Mouse (Mus musculus) stomach, postnatal 0 days (tissue): Measurements from ENCODE around the gene Spic. TPM values are rescaled to one million over a fixed set of nuclear protein-coding genes. Genes with fewer than 3 reads are reported as not detected.

Source experiments
- ATAC-seq: fragments of 200-750 bp; cut with Nextera tagmentation; 2 replicates; pipeline ENCODE4 v1.8.0; 2017; ENCODE audit not compliant: low FRiP score, low TSS enrichment
- DNase-seq: peaks from one replicate; pipeline ENCODE4 v3.0.0-alpha.2; 2016; ENCODE audit warnings: low spot score
- H3K27ac ChIP-seq: fragments of 300-500 bp; sonication (generic); replicated peaks from 2 replicates; pipeline ENCODE4 v1.5.1; 2014; ENCODE audit warnings: mild to moderate bottlenecking, control low read depth
- H3K27me3 ChIP-seq: fragments of 300-500 bp; sonication (generic); 2 replicates; pipeline ENCODE4 v1.6.1; 2014; ENCODE audit warnings: low read length; ENCODE audit not compliant: control insufficient read depth, insufficient read depth
- H3K36me3 ChIP-seq: fragments of 300-500 bp; sonication (generic); 2 replicates; pipeline ENCODE4 v1.6.1; 2014; ENCODE audit warnings: low read length, mixed read lengths; ENCODE audit not compliant: control insufficient read depth, insufficient read depth
- H3K4me1 ChIP-seq: fragments of 300-500 bp; sonication (generic); replicated peaks from 2 replicates; pipeline ENCODE4 v1.6.1; 2014; ENCODE audit warnings: antibody characterized with exemption; ENCODE audit not compliant: control insufficient read depth, insufficient read depth
- H3K4me2 ChIP-seq: fragments of 300-500 bp; sonication (generic); replicated peaks from 2 replicates; pipeline ENCODE4 v1.6.1; 2014; ENCODE audit warnings: low read depth, mild to moderate bottlenecking, control low read depth, moderate library complexity
- H3K4me3 ChIP-seq: fragments of 300-500 bp; sonication (generic); 2 replicates; pipeline ENCODE4 v1.5.1; 2014; ENCODE audit warnings: low read depth, low read length, control low read depth
- H3K9ac ChIP-seq: fragments of 300-500 bp; sonication (generic); 2 replicates; pipeline ENCODE4 v1.6.1; 2014; ENCODE audit warnings: mild to moderate bottlenecking, low read length, control low read depth, mixed read lengths
- H3K9me3 ChIP-seq: fragments of 300-500 bp; sonication (generic); 2 replicates; pipeline ENCODE4 v1.6.1; 2016; ENCODE audit warnings: low read length; ENCODE audit not compliant: control insufficient read depth
- CTCF ChIP-seq: IDR thresholded peaks from 2 replicates; pipeline ENCODE4 v1.5.1; 2016; ENCODE audit warnings: antibody characterized with exemption, low read depth, mild to moderate bottlenecking, moderate library complexity
- EP300 ChIP-seq: optimal IDR thresholded peaks from 2 replicates; pipeline ENCODE3; 2016; ENCODE audit warnings: antibody characterized with exemption
- WGBS: fragments of 180-500 bp; shearing (Covaris S2); extraction: QIAGEN DNeasy Blood & Tissue Kit; methylation state at CpG from one replicate; pipeline ENCODE4 v1.1.7; 2014; 5-methylcytosine and 5-hydroxymethylcytosine counted together
- polyA plus RNA-seq: library from polyadenylated mRNA; unstranded; fragments of >200 nt; fragmentation: Nextera tagmentation; extraction: Ambion mirVana; gene quantifications from 2 replicates; pipeline ENCODE4 v1.2.1, GENCODE M21; 2015

The Spic gene
- polyA plus RNA-seq, 1 experiment from 2014 or later = 0.62 TPM

- no peaks in the 10 kb centered on the region for H3K36me3 ChIP-seq
- no peaks in the 10 kb centered on the region for H3K27me3 ChIP-seq
- H3K4me1 ChIP-seq = no peaks in the 10 kb centered on the region
- H3K9me3 ChIP-seq = no peaks in the 10 kb centered on the region
- DNase-seq (peak; percentile 39), ATAC-seq (no peak)
- WGBS = 45% methylated on average over 2 of the region's 2 CpGs
- no peak overlapping the region for H3K9ac ChIP-seq
- no peak overlapping the region for H3K4me3 ChIP-seq
- no peak overlapping the region for H3K27ac ChIP-seq
- H3K4me2 ChIP-seq = no peak overlapping the region
- no peak for TF ChIP-seq EP300
- peak; percentile 76 for TF ChIP-seq CTCF
Observed at GRCm38 (mm10) chr10:88725343-88725742, 40.5 kb upstream of the Spic start.

DNA sequence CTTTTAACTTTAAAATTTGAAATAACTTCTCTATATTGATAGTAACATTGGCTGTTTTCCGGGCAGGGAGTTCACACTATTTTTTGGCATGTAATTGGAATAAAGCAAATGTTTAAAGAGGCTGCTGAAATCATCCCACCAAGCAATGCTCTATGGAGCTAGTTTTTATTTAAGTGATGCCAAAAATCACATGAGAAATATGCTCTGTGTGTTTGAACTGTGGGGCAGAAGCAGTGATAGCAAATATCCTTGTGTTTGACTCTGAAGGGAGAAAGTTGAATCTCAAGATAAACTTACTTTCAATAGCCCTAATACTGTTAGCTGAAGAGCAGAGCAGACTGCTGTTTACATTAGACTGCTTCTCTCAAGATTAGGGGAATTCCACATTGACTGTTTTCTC lies 34.8 kb upstream of the Spic start:
- no peak overlapping the region for H3K4me3 ChIP-seq
- no peak overlapping the region for H3K9ac ChIP-seq
- no peaks in the 10 kb centered on the region for H3K4me1 ChIP-seq
- no peak for TF ChIP-seq CTCF
- no peak for TF ChIP-seq EP300
- H3K27ac ChIP-seq = no peak overlapping the region
- no peaks in the 10 kb centered on the region for H3K27me3 ChIP-seq
- ATAC-seq (no peak), DNase-seq (no peak)
- H3K9me3 ChIP-seq = no peaks in the 10 kb centered on the region
- 23% methylated on average over 1 of the region's 1 CpGs for WGBS
- H3K36me3 ChIP-seq = no peaks in the 10 kb centered on the region
- no peak overlapping the region for H3K4me2 ChIP-seq

GRCm38 (mm10) chr10:88717756-88718025 lies 32.9 kb upstream of the Spic start:
- TF ChIP-seq CTCF (no peak), EP300 (no peak)
- Histone ChIP-seq H3K4me3 (no peak overlapping the region), H3K4me2 (no peak overlapping the region), H3K9me3 (no peaks in the 10 kb centered on the region), H3K4me1 (no peaks in the 10 kb centered on the region), H3K36me3 (no peaks in the 10 kb centered on the region), H3K27me3 (no peaks in the 10 kb centered on the region), H3K27ac (no peak overlapping the region), H3K9ac (no peak overlapping the region)
- no peak for ATAC-seq
- WGBS = 47% methylated on average over 2 of the region's 2 CpGs
- DNase-seq = no peak

- Histone ChIP-seq H3K27me3 (no peaks in the 10 kb centered on the region), H3K9me3 (no peaks in the 10 kb centered on the region), H3K27ac (no peak overlapping the region), H3K4me3 (no peak overlapping the region), H3K36me3 (no peaks in the 10 kb centered on the region), H3K9ac (no peak overlapping the region), H3K4me2 (no peak overlapping the region), H3K4me1 (no peaks in the 10 kb centered on the region)
- TF ChIP-seq CTCF = no peak
- no peak for TF ChIP-seq EP300
- peak; percentile 76 for ATAC-seq
- WGBS = 47% methylated on average over 13 of the region's 13 CpGs
- DNase-seq = peak; percentile 61
Observed at GRCm38 (mm10) chr10:88716986-88717755, 32.4 kb upstream of the Spic start.

DNA sequence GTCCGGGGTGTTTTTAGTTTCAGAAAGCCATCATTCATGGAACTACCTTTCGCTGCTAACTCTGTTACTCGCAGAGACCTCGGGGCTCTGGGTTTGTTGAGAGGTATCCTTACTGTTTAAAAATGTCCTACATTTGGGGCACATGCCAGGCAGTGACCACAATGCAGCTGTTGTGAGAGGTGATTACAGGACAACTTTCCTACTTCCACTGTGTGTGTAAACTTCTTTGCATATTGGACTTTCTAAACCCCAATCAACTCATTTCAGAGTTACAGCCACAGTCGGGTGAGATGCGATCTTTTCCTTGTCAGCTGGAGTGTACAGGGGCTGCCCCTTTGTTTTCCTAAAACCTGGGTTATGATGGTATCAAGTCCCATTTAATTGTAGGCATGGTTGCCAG lies 30.8 kb upstream of the Spic start:
- H3K9me3 ChIP-seq = no peaks in the 10 kb centered on the region
- H3K27me3 ChIP-seq = no peaks in the 10 kb centered on the region
- no peaks in the 10 kb centered on the region for H3K36me3 ChIP-seq
- TF ChIP-seq EP300 = no peak
- no peak for TF ChIP-seq CTCF
- H3K27ac ChIP-seq = no peak overlapping the region
- no peak overlapping the region for H3K4me3 ChIP-seq
- no peak overlapping the region for H3K4me2 ChIP-seq
- H3K9ac ChIP-seq = no peak overlapping the region
- WGBS = 83% methylated on average over 6 of the region's 6 CpGs
- H3K4me1 ChIP-seq = no peaks in the 10 kb centered on the region
- DNase-seq (no peak), ATAC-seq (no peak)

DNA sequence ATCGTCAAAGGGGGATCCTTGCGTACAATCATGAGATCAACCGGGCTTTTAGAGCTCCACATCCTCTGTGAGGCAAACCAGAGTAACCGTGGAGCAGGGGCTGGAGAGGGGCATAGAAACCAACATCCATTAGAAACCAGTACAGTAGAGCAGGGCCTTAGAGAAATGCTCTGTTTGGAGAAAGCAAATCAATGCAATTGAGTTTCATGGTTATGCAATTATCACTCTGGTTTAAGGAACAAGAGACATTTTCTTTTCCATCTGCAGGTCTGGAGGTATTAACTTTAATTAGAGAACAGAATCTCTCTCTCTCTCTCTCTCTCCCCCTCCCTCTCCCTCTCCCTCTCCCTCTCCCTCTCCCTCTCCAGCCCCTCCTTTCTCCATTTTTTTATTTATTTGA lies 29.9 kb upstream of the Spic start:
- no peaks in the 10 kb centered on the region for H3K4me1 ChIP-seq
- H3K36me3 ChIP-seq = no peaks in the 10 kb centered on the region
- 82% methylated on average over 4 of the region's 4 CpGs for WGBS
- no peak overlapping the region for H3K4me2 ChIP-seq
- ATAC-seq (no peak), DNase-seq (no peak)
- no peaks in the 10 kb centered on the region for H3K27me3 ChIP-seq
- no peaks in the 10 kb centered on the region for H3K9me3 ChIP-seq
- no peak overlapping the region for H3K27ac ChIP-seq
- H3K9ac ChIP-seq = no peak overlapping the region
- no peak overlapping the region for H3K4me3 ChIP-seq
- TF ChIP-seq EP300 (no peak), CTCF (no peak)
